Mouse (Mus musculus): ENCODE measurements at regions not wholly inside any gene's neighbourhood (a gene's known extent, or its start where the extent isn't known, plus 50 kb on each side); places are given as distances from the start of the nearest gene placed in this dataset.
A peak's percentile ranks its signal among the peaks of the same experiment; 100 is the strongest.

DNA sequence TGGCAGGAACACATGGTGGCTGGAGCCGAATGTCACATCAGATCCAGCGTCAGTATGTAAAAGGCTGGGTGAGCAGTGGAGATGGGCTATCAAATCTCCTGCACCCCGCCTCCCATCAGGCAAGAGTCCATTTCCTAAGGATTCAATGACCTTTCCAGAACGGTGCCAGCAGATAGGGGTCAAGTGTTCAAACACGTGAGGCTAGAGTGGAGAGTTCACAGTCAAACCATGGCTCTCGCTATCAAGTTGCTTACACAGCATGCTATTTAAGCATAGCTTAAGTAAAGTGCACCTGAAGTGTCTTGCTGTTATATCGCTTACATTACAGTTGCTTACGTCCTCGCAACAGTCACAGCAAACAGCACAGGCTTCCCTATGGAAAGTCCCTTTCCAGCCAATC is 265.5 kb downstream of the Klf5 start:
- Histone ChIP-seq H3K36me3 (replicated peaks) (no peaks in the 10 kb centered on the region), H3K4me1 (no peaks in the 10 kb centered on the region), H3K27ac (replicated peaks) (no peak overlapping the region), H3K9me3 (no peaks in the 10 kb centered on the region), H3K4me3 (no peak overlapping the region), H3K27me3 (replicated peaks; ENCODE audit: low read depth, poor library complexity, severe bottlenecking) (no peaks in the 10 kb centered on the region)
- WGBS, result 81% methylated on average over 9 of the region's 9 CpGs
- no peak for DNase-seq (ENCODE audit: low spot score)

DNA sequence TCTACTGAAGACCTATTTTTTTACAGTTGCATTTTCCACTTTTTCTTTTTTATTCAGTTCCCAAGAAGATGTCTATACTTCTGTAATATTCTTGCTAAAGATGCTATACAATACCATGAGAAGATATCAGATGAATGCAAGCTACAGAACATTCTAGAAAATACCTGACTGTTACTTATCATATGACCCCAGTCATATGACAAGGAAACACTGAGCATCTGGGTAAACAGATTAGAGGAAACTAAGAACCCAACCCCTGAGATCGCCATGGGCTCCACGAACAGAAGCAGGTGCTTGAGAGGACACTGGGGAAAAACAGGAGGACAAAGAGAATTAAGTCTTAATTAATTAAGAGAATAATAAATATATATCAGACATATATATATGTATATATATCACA is 275.7 kb downstream of the Klf5 start:
- H3K27me3 ChIP-seq (replicated peaks; ENCODE audit: low read depth, poor library complexity, severe bottlenecking), result no peaks in the 10 kb centered on the region
- WGBS, result 93% methylated on average over 2 of the region's 2 CpGs
- peaks cover 12% of the 10 kb centered on the region for H3K4me1 ChIP-seq
- no peaks in the 10 kb centered on the region for H3K36me3 ChIP-seq (replicated peaks)
- H3K27ac ChIP-seq (replicated peaks), result no peak overlapping the region
- no peaks in the 10 kb centered on the region for H3K9me3 ChIP-seq
- DNase-seq (ENCODE audit: low spot score), result no peak
- no peak overlapping the region for H3K4me3 ChIP-seq

DNA sequence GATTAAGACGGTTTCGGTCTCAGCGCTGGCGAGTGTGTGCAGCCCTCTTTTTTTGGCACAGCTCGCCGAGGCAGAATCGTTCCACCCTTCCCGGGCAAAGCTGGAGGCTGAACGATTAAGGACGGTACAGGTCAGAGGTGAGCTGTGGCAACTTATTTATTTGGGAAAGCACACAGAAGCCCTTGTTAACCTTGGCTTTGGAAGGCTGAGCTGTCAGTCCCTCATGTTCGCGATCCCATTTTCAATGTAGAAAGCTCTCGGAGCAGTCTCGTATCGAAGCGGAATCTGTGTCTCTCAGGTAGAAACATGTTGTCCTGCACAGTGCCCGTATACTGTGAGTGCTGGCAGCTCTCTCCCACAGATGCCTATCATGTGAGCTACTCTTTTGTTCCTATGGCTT is 280.2 kb downstream of the Klf5 start:
- WGBS, result 58% methylated on average over 17 of the region's 17 CpGs
- peak; percentile 33 for DNase-seq (ENCODE audit: low spot score)

DNA sequence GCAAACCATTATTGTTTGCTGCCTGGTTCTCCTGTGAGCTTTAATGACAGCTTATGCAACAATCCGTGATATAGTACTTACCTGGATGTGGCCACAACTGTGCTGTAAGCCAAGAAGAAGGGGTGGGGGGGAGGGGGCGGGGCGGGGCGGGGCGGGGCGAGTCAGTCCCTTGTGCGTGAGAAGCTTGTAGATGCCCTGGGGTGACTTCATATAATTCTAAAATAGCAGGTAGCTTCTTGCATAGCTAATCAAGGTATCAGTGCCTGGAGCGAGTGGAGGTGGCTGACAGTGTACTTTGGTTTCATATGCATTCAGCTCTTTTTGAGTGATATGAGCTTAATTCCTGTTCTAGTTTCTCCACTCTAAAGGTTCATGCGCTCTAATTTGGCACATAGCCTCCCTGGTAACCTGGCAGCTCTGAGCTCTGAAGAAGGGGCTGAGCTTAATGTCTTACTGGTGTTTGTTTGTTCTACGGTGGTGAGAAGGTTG is 280.8 kb downstream of the Klf5 start:
- H3K36me3 ChIP-seq (replicated peaks), result no peaks in the 10 kb centered on the region
- H3K4me1 ChIP-seq, result peaks cover 25% of the 10 kb centered on the region
- WGBS, result 28% methylated on average over 10 of the region's 10 CpGs
- no peaks in the 10 kb centered on the region for H3K27me3 ChIP-seq (replicated peaks; ENCODE audit: low read depth, poor library complexity, severe bottlenecking)
- no peaks in the 10 kb centered on the region for H3K9me3 ChIP-seq
- H3K4me3 ChIP-seq, result no peak overlapping the region
- peak; percentile 28 for DNase-seq (ENCODE audit: low spot score)
- no peak overlapping the region for H3K27ac ChIP-seq (replicated peaks)

More for the DNA sequence above, 280.2 kb downstream of the Klf5 start:
- no peaks in the 10 kb centered on the region for H3K36me3 ChIP-seq (replicated peaks)
- H3K4me3 ChIP-seq, result peak overlapping the region; percentile 19; the same call in 1 of the 2 replicates
- no peak overlapping the region; the same call in 1 of the 2 replicates for H3K27ac ChIP-seq (replicated peaks)
- H3K27me3 ChIP-seq (replicated peaks; ENCODE audit: low read depth, poor library complexity, severe bottlenecking), result no peaks in the 10 kb centered on the region
- H3K9me3 ChIP-seq, result no peaks in the 10 kb centered on the region
- H3K4me1 ChIP-seq, result peaks cover 21% of the 10 kb centered on the region

DNA sequence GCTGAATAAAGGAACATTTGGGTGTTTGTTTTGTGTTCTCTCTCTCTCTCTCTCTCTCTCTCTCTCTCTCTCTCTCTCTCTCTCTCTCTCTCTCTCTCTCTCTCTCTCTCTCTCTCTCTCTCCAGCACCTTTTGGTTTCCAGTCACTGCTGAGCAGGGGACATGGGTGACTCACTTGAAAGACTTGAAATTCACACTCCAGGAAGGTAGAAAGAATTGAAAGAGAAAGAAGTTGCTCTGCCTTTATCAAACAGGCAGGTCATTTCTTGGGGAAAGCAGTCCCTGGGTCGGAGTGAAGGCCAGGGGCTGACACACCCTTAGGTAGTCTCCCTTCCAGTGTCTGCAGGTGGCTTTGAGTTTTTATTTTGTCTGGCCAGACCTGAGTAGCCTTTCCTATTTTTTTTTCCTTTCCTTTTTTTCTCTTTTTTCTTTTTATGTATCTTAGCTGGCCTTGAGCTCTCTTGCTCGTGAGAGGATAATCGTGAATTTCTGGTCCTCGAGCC is 281.3 kb downstream of the Klf5 start:
- Histone ChIP-seq H3K4me1 (peaks cover 25% of the 10 kb centered on the region), H3K36me3 (replicated peaks) (no peaks in the 10 kb centered on the region), H3K4me3 (no peak overlapping the region), H3K9me3 (no peaks in the 10 kb centered on the region), H3K27ac (replicated peaks) (no peak overlapping the region), H3K27me3 (replicated peaks; ENCODE audit: low read depth, poor library complexity, severe bottlenecking) (no peaks in the 10 kb centered on the region)
- no peak for DNase-seq (ENCODE audit: low spot score)
- WGBS, result 79% methylated on average over 4 of the region's 4 CpGs

DNA sequence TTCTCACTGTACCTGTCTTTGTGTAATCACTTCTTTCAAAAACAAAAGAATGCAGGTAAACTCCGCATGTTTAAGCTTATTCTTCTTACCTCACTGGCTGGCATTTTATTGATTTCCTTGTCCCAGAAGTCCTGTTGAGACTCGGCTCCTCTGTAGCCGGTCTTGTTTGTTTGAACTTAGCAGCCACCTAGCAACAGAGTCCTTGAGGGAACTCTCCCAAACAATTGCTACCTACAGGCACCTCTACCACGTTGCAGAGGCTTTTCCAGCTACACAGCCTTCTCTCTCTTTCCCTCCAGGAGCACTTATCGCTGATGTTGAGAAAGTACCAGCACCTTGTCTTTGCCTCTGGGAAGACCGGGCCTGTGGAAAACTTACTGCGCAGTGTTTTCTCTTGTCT is 285.7 kb downstream of the Klf5 start:
- no peaks in the 10 kb centered on the region for H3K36me3 ChIP-seq (replicated peaks)
- H3K4me3 ChIP-seq, result no peak overlapping the region
- H3K27ac ChIP-seq (replicated peaks), result no peak overlapping the region
- 61% methylated on average over 7 of the region's 7 CpGs for WGBS
- H3K9me3 ChIP-seq, result no peaks in the 10 kb centered on the region
- H3K27me3 ChIP-seq (replicated peaks; ENCODE audit: low read depth, poor library complexity, severe bottlenecking), result no peaks in the 10 kb centered on the region
- DNase-seq (ENCODE audit: low spot score), result no peak
- H3K4me1 ChIP-seq, result peaks cover 13% of the 10 kb centered on the region

DNA sequence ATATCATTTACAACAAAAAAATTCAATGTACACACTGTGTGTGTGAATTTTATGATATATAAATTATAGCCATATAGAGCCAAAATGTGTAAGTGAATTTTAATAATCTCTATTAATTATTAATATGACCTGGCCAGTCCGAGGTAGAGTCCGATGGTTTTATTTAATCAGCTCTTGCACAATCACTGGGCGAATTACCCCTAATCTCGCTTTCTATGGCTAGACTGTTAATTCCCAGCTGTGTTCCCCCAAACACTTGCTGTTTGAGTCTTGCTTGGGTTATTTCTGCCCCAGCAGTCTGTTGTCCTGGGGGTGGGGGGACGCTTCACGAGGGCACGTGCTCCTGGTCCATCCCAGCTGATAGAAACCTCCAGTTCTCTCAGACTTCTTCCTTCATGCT is 287.5 kb downstream of the Klf5 start:
- Histone ChIP-seq H3K4me3 (no peak overlapping the region), H3K4me1 (peaks cover 7% of the 10 kb centered on the region; the same call in 1 of the 2 replicates), H3K27me3 (replicated peaks; ENCODE audit: low read depth, poor library complexity, severe bottlenecking) (no peaks in the 10 kb centered on the region), H3K36me3 (replicated peaks) (no peaks in the 10 kb centered on the region), H3K9me3 (no peaks in the 10 kb centered on the region), H3K27ac (replicated peaks) (no peak overlapping the region)
- WGBS, result 95% methylated on average over 7 of the region's 7 CpGs
- DNase-seq (ENCODE audit: low spot score), result no peak

DNA sequence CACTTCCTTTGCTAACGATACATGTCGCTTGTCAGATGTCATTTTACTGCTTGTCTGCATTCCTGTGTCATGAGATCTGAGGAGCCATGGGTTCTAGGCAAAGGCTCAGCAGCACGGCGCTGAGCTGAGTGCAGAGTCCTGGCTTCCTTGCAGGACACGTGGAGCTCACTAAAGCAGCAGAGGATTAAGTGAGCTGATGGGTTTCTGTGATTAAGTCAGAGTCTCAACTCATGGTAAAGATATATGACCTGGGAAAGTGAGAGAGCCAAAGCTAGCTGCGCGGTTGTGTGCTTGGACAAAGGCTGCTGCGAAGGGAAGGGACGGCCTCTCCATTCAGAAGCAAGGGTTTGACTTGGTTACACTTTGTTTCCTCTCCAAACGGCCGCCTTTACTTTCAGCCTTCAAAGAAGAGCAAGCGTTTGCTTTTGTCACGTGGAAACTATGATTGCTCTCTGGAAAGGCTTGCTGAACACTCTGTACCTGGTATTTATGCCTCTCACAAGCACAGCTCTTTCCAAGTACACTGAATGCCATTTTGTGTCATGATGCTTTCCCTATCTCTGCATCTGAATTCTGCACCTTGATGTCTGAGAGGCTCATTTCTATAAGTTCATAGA is 292.5 kb downstream of the Klf5 start:
- no peak overlapping the region for H3K4me3 ChIP-seq
- no peak overlapping the region for H3K27ac ChIP-seq (replicated peaks)
- 69% methylated on average over 13 of the region's 13 CpGs for WGBS
- DNase-seq (ENCODE audit: low spot score), result no peak
- H3K36me3 ChIP-seq (replicated peaks), result no peaks in the 10 kb centered on the region
- H3K9me3 ChIP-seq, result no peaks in the 10 kb centered on the region
- H3K27me3 ChIP-seq (replicated peaks; ENCODE audit: low read depth, poor library complexity, severe bottlenecking), result no peaks in the 10 kb centered on the region
- 0 out of 2 replicates have a peak, but pooled peaks cover 3% of the 10 kb centered on the region for H3K4me1 ChIP-seq

DNA sequence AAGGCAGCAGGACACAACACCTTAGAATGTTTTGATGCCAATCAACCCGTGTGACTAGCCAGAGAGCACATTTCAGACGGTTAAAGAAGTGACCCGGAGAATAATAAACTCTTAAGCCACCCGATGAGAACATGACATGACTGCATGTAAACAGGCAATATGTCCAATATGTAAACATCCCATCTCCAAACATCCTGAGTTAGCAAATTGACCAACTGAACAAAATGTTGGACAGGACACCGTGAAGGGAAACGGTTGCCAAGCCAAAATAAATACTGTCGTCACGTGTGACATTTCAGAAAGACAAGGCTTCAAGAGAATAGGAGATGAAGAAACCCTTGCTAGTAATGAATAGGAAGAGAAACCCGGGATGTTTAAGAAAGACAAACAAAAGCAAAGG is 294.4 kb downstream of the Klf5 start:
- Histone ChIP-seq H3K4me1 (0 out of 2 replicates have a peak, but pooled peaks cover 3% of the 10 kb centered on the region), H3K27ac (replicated peaks) (no peak overlapping the region), H3K4me3 (no peak overlapping the region), H3K9me3 (no peaks in the 10 kb centered on the region), H3K36me3 (replicated peaks) (no peaks in the 10 kb centered on the region), H3K27me3 (replicated peaks; ENCODE audit: low read depth, poor library complexity, severe bottlenecking) (no peaks in the 10 kb centered on the region)
- no peak for DNase-seq (ENCODE audit: low spot score)
- WGBS, result 80% methylated on average over 9 of the region's 9 CpGs

DNA sequence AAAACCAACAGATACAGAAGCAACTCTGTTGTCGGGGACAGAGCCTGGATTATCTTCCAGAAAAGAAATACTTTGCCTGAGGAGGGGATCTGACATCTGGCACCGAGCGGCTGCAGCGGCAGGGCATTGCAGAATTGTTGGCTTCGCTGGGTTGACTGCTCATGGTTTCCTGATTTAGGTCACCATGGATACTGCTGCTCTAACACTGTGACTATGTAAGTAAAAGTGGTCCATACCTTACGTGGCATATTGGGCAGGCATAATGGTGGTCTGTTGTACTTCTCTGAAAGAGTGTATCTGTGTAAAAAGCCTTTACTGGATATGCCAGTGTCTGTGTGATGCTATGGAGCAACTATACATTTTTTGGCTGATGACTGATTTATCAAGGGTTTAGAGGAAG is 295.4 kb downstream of the Klf5 start:
- H3K4me3 ChIP-seq, result no peak overlapping the region
- 54% methylated on average over 6 of the region's 6 CpGs for WGBS
- H3K27ac ChIP-seq (replicated peaks), result no peak overlapping the region
- no peak for DNase-seq (ENCODE audit: low spot score)
- H3K9me3 ChIP-seq, result no peaks in the 10 kb centered on the region
- H3K27me3 ChIP-seq (replicated peaks; ENCODE audit: low read depth, poor library complexity, severe bottlenecking), result no peaks in the 10 kb centered on the region
- 0 out of 2 replicates have a peak, but pooled peaks cover 3% of the 10 kb centered on the region for H3K4me1 ChIP-seq
- H3K36me3 ChIP-seq (replicated peaks), result no peaks in the 10 kb centered on the region

DNA sequence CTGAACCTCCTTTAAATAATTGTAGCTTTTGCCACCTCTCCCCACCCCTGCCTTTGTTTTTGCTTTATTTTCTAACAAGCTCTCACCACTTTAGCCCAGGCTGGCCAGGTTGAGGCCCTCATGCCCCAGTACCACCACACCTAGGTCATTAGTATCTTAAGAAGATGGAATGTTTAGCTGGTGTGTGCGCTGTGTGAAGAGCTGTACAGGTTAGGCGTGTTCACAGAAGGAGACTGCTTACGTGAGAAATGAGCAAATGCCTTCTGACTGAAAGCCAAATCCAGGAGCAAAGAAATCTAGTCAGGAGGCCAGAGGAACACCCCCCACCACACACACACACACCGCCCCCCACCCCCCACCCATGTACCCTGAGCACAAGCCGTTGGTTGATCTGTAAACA is 303.4 kb downstream of the Klf5 start:
- no peaks in the 10 kb centered on the region for H3K36me3 ChIP-seq (replicated peaks)
- 80% methylated on average over 5 of the region's 5 CpGs for WGBS
- no peak overlapping the region for H3K4me3 ChIP-seq
- H3K27ac ChIP-seq (replicated peaks), result no peak overlapping the region
- H3K9me3 ChIP-seq, result no peaks in the 10 kb centered on the region
- H3K27me3 ChIP-seq (replicated peaks; ENCODE audit: low read depth, poor library complexity, severe bottlenecking), result no peaks in the 10 kb centered on the region
- DNase-seq (ENCODE audit: low spot score), result no peak
- H3K4me1 ChIP-seq, result peaks cover 12% of the 10 kb centered on the region

DNA sequence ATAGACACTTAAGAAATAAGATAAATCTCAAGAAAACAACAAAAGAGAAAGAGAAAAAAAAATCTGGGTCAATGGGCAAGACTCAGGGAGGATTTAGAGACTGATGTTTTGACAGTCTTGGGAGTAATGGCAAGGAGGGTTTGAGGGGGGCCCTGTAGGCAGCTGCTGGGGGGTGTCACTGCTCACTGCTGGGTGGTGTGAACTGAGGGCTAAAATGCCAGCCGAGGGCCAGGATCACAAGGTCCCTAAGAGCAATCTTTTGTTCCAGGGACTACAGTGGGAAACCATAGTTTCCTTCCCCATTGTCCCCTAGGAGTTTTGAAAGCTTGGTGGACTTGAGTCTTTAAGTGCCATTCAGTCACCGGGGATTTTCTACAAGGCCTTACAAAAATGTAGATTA is 304.8 kb downstream of the Klf5 start:
- DNase-seq (ENCODE audit: low spot score), result no peak
- WGBS, result 59% methylated on average over 2 of the region's 2 CpGs
- H3K4me3 ChIP-seq, result no peak overlapping the region
- no peaks in the 10 kb centered on the region for H3K36me3 ChIP-seq (replicated peaks)
- peak overlapping the region; percentile 54; the same call in 1 of the 2 replicates for H3K27ac ChIP-seq (replicated peaks)
- H3K9me3 ChIP-seq, result no peaks in the 10 kb centered on the region
- H3K27me3 ChIP-seq (replicated peaks; ENCODE audit: low read depth, poor library complexity, severe bottlenecking), result no peaks in the 10 kb centered on the region
- peaks cover 12% of the 10 kb centered on the region for H3K4me1 ChIP-seq

DNA sequence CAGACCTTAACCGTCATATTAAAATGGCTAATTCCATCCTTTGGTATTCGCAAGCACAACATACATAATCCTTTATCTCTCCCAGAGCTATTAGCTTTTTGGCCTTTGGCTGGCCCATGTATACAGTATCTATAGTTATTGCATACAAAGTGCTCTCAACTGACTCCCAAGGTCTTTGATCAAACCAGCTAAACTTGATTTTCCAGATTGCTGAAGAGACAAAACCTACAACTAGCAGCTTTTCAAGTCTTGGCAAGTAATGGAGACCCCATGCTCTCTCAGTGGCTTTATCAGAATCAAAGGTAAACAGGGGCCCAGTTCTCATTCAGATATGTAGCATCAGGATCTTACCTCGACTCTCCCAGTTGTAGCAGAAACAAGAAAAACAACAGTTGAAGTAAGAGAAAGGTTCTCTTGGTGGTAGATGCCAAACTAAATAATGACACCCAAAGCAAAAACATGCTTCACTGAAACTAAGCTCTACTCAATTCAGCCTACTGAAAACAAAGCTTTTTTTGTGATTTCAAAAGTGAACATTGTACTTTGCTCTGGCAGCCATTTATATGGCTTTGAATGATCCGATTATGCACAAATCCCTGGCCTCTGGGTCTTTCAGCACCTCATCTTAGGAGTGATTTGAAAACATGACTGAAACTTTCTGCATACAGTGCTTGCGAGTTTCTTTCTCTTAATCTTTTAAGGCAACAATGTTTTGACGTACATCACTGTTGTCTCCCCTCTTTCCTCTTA is 307.0 kb downstream of the Klf5 start:
- H3K4me1 ChIP-seq, result peaks cover 12% of the 10 kb centered on the region
- no peaks in the 10 kb centered on the region for H3K36me3 ChIP-seq (replicated peaks)
- 76% methylated on average over 6 of the region's 6 CpGs for WGBS
- H3K9me3 ChIP-seq, result no peaks in the 10 kb centered on the region
- no peak for DNase-seq (ENCODE audit: low spot score)
- no peak overlapping the region for H3K27ac ChIP-seq (replicated peaks)
- no peaks in the 10 kb centered on the region for H3K27me3 ChIP-seq (replicated peaks; ENCODE audit: low read depth, poor library complexity, severe bottlenecking)
- no peak overlapping the region for H3K4me3 ChIP-seq

Measured in embryonic facial prominence, embryonic 10.5 days (tissue).